Mouse (Mus musculus) liver, postnatal 0 days (tissue): Measurements from ENCODE around the gene Usp15. TPM values are rescaled to one million over a fixed set of nuclear protein-coding genes. Genes with fewer than 3 reads are reported as not detected.

Experiments used
- ATAC-seq: fragments of 200-750 bp; cut with Nextera tagmentation; 2 replicates; pipeline ENCODE4 v1.8.0; 2017; ENCODE audit warnings: mild to moderate bottlenecking, moderate library complexity
- DNase-seq: peaks from one replicate; pipeline ENCODE4 v3.0.0-alpha.2; 2016
- H3K27ac ChIP-seq: fragments of 300-500 bp; sonication (generic); 2 replicates; pipeline ENCODE4 v1.5.1; 2014; ENCODE audit warnings: antibody characterized with exemption, moderate library complexity, mild to moderate bottlenecking, low read depth
- H3K27me3 ChIP-seq: fragments of 300-500 bp; sonication (generic); 2 replicates; pipeline ENCODE4 v1.6.1; 2014; ENCODE audit warnings: low read length, control low read depth, mixed read lengths; ENCODE audit not compliant: insufficient read depth
- H3K36me3 ChIP-seq: fragments of 300-500 bp; sonication (generic); replicated peaks from 2 replicates; pipeline ENCODE4 v1.6.1; 2014; ENCODE audit warnings: mild to moderate bottlenecking, control low read depth, low read length, moderate library complexity, mixed read lengths; ENCODE audit not compliant: insufficient read depth
- H3K4me1 ChIP-seq: fragments of 300-500 bp; sonication (generic); 2 replicates; pipeline ENCODE4 v1.6.1; 2014; ENCODE audit warnings: antibody characterized with exemption, mild to moderate bottlenecking, control low read depth; ENCODE audit not compliant: insufficient read depth
- H3K4me2 ChIP-seq: fragments of 300-500 bp; sonication (generic); 2 replicates; pipeline ENCODE4 v1.6.1; 2014; ENCODE audit warnings: low read depth, mild to moderate bottlenecking, low read length, moderate library complexity, mixed read lengths
- H3K4me3 ChIP-seq: fragments of 300-500 bp; sonication (generic); 2 replicates; pipeline ENCODE4 v1.5.1; 2014; ENCODE audit warnings: low read depth, low read length
- H3K9ac ChIP-seq: fragments of 300-500 bp; sonication (generic); replicated peaks from 2 replicates; pipeline ENCODE4 v1.6.1; 2014; ENCODE audit warnings: mild to moderate bottlenecking, moderate library complexity
- H3K9me3 ChIP-seq: fragments of 300-500 bp; sonication (generic); 2 replicates; pipeline ENCODE4 v1.6.1; 2016; ENCODE audit warnings: mild to moderate bottlenecking, control low read depth, low read length, mixed read lengths
- CTCF ChIP-seq: sonication (generic); IDR thresholded peaks from 2 replicates; pipeline ENCODE4 v1.5.1; 2016; ENCODE audit warnings: antibody characterized with exemption, low read depth
- EP300 ChIP-seq: IDR thresholded peaks from 2 replicates; pipeline ENCODE4 v1.6.1; 2016; ENCODE audit warnings: antibody characterized with exemption, low read depth, mild to moderate bottlenecking
- WGBS: fragments of 180-500 bp; shearing (Covaris S2); extraction: QIAGEN DNeasy Blood & Tissue Kit; methylation state at CpG from one replicate; pipeline ENCODE4 v1.1.7; 2014; ENCODE audit not compliant: insufficient replicate concordance; 5-methylcytosine and 5-hydroxymethylcytosine counted together
- polyA plus RNA-seq: library from polyadenylated mRNA; unstranded; fragments of >200 nt; fragmentation: Nextera tagmentation; extraction: Ambion mirVana; gene quantifications from 2 replicates; pipeline ENCODE4 v1.2.1, GENCODE M21; 2015

Gene Usp15
- polyA plus RNA-seq, 1 experiment from 2014 or later: 59.9 TPM

DNA sequence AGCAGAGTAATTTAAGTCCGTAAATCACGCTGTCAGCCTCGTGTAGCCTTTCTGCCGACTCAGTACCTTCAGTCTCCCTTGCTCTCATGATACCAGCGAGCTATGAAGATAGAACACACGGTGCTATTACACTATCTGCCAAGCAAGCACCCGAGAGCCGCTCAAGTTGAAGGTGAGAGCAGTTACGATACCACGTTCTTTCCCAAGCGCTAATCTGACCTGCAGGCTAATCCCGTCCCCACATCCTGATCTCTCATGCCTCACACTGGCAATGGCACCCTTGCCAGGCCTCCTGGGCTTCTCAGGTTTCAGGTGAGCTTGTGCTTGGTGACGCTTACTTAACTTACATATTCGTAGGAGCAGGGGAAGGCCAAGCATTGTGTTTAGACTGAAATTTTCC lies 79.9 kb downstream of the Usp15 start:
- no peak overlapping the region for H3K9ac ChIP-seq
- H3K9me3 ChIP-seq: no peaks in the 10 kb centered on the region
- peaks cover 81% of the 10 kb centered on the region for H3K36me3 ChIP-seq
- H3K4me1 ChIP-seq: 0 out of 2 replicates have a peak, but pooled peaks cover 3% of the 10 kb centered on the region
- H3K4me3 ChIP-seq: no peak overlapping the region
- H3K4me2 ChIP-seq: no peak overlapping the region
- no peak for TF ChIP-seq CTCF
- no peak for TF ChIP-seq EP300
- no peak for ATAC-seq
- H3K27me3 ChIP-seq: no peaks in the 10 kb centered on the region
- WGBS: 90% methylated on average over 14 of the region's 14 CpGs
- DNase-seq: no peak
- no peak overlapping the region for H3K27ac ChIP-seq

DNA sequence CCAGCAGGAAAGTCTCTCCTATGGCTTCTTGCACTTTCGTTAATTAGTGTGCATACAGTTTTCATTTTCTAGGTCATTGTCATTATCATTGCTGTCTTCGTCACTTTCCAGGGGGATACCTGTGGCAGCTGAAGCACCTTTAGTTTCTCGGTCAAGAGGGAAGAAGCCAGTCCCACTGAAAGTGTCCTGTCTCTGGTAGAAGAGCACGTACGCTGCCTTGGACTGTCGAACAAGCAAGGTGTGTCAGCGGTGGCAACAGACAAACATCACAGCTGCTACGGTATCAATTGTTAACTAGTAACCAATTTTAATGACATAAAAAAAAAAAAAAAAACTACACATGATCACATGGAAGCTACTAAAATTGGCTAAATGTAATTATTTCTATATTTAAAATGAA lies 83.3 kb downstream of the Usp15 start:
- H3K4me3 ChIP-seq: no peak overlapping the region
- no peaks in the 10 kb centered on the region for H3K9me3 ChIP-seq
- H3K4me2 ChIP-seq: no peak overlapping the region
- H3K27me3 ChIP-seq: no peaks in the 10 kb centered on the region
- peaks cover 64% of the 10 kb centered on the region for H3K36me3 ChIP-seq
- TF ChIP-seq CTCF: no peak
- ATAC-seq (no peak), DNase-seq (no peak)
- H3K4me1 ChIP-seq: 0 out of 2 replicates have a peak, but pooled peaks cover 3% of the 10 kb centered on the region
- 92% methylated on average over 8 of the region's 8 CpGs for WGBS
- no peak overlapping the region for H3K9ac ChIP-seq
- no peak overlapping the region for H3K27ac ChIP-seq

DNA sequence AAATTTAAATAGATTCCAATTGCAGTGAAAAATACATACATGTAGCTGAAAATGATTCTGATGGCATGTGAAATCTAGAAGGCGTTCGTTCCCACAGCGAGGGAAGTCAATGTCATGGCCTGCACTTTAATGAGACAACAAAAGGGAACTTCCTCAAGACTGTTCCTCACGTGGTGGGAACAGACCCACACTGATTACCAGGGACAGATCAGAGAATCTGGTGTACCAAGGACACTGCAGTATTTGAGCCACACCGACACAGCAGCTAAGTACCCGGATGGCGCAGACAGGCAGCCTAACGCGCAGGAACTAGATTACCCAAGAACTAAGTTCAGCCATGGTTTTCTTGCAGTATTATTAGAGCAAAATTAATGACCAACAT lies 84.0 kb downstream of the Usp15 start:
- no peak overlapping the region for H3K27ac ChIP-seq
- H3K9me3 ChIP-seq: no peaks in the 10 kb centered on the region
- H3K36me3 ChIP-seq: peaks cover 57% of the 10 kb centered on the region
- no peak overlapping the region for H3K9ac ChIP-seq
- H3K27me3 ChIP-seq: no peaks in the 10 kb centered on the region
- no peak for ATAC-seq
- no peak overlapping the region for H3K4me2 ChIP-seq
- TF ChIP-seq CTCF: no peak
- TF ChIP-seq EP300: no peak
- 0 out of 2 replicates have a peak, but pooled peaks cover 3% of the 10 kb centered on the region for H3K4me1 ChIP-seq
- WGBS: 80% methylated on average over 9 of the region's 9 CpGs
- no peak overlapping the region for H3K4me3 ChIP-seq
- no peak for DNase-seq

DNA sequence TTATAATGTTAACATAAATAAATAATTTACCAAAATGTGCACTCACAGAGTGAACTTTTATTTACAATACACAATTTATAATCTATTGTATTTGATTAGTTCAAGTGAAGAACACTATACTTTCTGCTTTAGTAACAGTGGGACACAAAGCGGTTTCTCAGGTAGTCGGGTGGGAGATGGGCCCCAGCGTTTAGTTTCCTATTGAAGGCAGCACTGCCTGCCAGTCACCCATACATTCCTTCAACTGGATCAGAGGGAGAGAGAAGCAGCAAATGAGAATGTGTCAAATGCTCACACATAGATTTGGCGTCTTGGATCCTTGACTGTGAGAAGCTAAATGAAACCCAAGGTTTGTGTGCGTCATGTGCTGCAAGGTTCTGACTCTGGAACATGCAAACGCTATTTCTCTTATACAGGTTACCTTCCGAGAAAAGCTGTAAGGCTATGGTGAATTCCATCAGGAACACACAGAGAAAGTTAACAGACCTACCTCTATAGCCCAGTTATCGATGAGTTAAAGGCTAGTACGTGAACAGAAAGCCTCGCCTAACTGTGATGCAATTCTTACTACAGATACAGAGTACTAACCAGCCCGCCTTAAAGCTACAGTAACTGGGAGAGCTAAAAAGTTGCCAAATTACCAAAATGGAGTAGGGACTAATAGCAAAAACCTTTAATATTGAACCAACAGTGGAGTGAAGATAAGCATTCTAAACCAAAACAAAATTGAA lies 84.6 kb downstream of the Usp15 start:
- H3K4me3 ChIP-seq: no peak overlapping the region
- no peak overlapping the region for H3K27ac ChIP-seq
- peaks cover 52% of the 10 kb centered on the region for H3K36me3 ChIP-seq
- DNase-seq (no peak), ATAC-seq (peak; percentile 86)
- H3K27me3 ChIP-seq: no peaks in the 10 kb centered on the region
- H3K4me1 ChIP-seq: 0 out of 2 replicates have a peak, but pooled peaks cover 3% of the 10 kb centered on the region
- no peak overlapping the region for H3K4me2 ChIP-seq
- WGBS: 78% methylated on average over 11 of the region's 11 CpGs
- H3K9me3 ChIP-seq: no peaks in the 10 kb centered on the region
- no peak for TF ChIP-seq EP300
- no peak for TF ChIP-seq CTCF
- no peak overlapping the region for H3K9ac ChIP-seq

DNA sequence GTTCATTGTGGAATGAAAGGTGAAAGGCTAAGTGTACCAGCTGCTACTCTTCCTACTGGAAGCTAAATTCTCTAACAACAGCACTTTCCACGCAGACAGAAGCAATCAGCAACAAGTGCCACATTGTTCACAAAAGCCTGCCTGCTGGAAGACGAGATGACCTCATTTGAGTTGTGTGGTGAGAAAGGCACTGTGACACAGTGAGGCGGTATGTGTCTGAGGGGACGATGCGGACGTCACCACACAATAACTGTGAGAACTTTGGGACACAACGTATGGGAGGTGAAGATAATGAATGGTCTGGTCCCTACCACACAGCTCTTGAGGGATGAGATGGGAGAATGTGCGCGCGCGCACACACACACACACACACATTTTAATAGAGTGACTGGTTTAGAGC lies 86.2 kb downstream of the Usp15 start:
- Histone ChIP-seq H3K4me1 (0 out of 2 replicates have a peak, but pooled peaks cover 3% of the 10 kb centered on the region), H3K4me2 (no peak overlapping the region), H3K4me3 (no peak overlapping the region), H3K9ac (no peak overlapping the region), H3K27me3 (no peaks in the 10 kb centered on the region), H3K27ac (no peak overlapping the region), H3K9me3 (no peaks in the 10 kb centered on the region), H3K36me3 (peaks cover 36% of the 10 kb centered on the region)
- DNase-seq (no peak), ATAC-seq (no peak)
- TF ChIP-seq CTCF: no peak
- no peak for TF ChIP-seq EP300
- 89% methylated on average over 11 of the region's 11 CpGs for WGBS

DNA sequence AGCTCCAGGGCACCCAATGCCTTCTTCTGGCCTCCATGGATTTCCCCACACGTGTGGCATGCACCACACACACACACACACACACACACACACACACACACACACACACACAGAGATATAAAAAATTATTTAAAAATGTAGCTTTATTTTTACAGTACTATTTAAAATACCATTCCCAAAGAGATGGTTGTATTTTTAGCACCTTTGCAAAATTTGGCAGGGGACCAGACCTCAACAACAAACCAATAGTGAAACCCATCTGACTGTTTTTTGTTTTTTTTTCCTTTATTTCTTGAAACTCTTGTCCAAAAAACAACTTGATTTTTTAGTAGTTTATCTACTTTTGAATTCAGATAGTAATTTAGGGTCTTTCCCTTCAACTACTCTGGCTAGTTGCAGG lies 88.3 kb downstream of the Usp15 start:
- no peaks in the 10 kb centered on the region for H3K27me3 ChIP-seq
- TF ChIP-seq EP300 (no peak), CTCF (no peak)
- H3K4me3 ChIP-seq: no peak overlapping the region
- H3K9me3 ChIP-seq: no peaks in the 10 kb centered on the region
- H3K36me3 ChIP-seq: peaks cover 23% of the 10 kb centered on the region
- ATAC-seq: no peak
- 0 out of 2 replicates have a peak, but pooled peaks cover 3% of the 10 kb centered on the region for H3K4me1 ChIP-seq
- H3K27ac ChIP-seq: no peak overlapping the region
- no peak overlapping the region for H3K9ac ChIP-seq
- no peak overlapping the region for H3K4me2 ChIP-seq
- no peak for DNase-seq
- WGBS: 80% methylated on average over 1 of the region's 1 CpGs
